Mouse (Mus musculus) kidney, embryonic 14.5 days (tissue): ENCODE results near the gene Hnrnpc. TPM values are rescaled to one million over a fixed set of nuclear protein-coding genes. Genes with fewer than 3 reads are reported as not detected.

Source experiments
- ATAC-seq: fragments of 200-750 bp; cut with Nextera tagmentation; 2 replicates; pipeline ENCODE4 v1.8.0; 2017; ENCODE audit warnings: moderate number of reproducible peaks, mild to moderate bottlenecking, moderate TSS enrichment, moderate library complexity; ENCODE audit not compliant: low FRiP score, low TSS enrichment
- H3K27ac ChIP-seq: fragments of 300-500 bp; sonication (generic); 2 replicates; pipeline ENCODE4 v1.5.1; 2014; ENCODE audit warnings: low read depth, mild to moderate bottlenecking, low read length, moderate library complexity, mixed read lengths
- H3K27me3 ChIP-seq: fragments of 300-500 bp; sonication (generic); 2 replicates; pipeline ENCODE4 v1.6.1; 2014; ENCODE audit warnings: mild to moderate bottlenecking, low read length; ENCODE audit not compliant: control insufficient read depth, insufficient read depth
- H3K36me3 ChIP-seq: fragments of 300-500 bp; sonication (generic); 2 replicates; pipeline ENCODE4 v1.6.1; 2014; ENCODE audit warnings: low read length, mixed read lengths; ENCODE audit not compliant: control insufficient read depth, insufficient read depth
- H3K4me1 ChIP-seq: fragments of 300-500 bp; sonication (generic); 2 replicates; pipeline ENCODE4 v1.6.1; 2014; ENCODE audit warnings: low read length, mixed read lengths; ENCODE audit not compliant: control insufficient read depth, insufficient read depth
- H3K4me2 ChIP-seq: fragments of 300-500 bp; sonication (generic); replicated peaks from 2 replicates; pipeline ENCODE4 v1.6.1; 2014; ENCODE audit warnings: low read depth, mild to moderate bottlenecking, low read length
- H3K4me3 ChIP-seq: fragments of 300-500 bp; sonication (generic); 2 replicates; pipeline ENCODE4 v1.5.1; 2014; ENCODE audit warnings: mild to moderate bottlenecking, low read length
- H3K9ac ChIP-seq: fragments of 300-500 bp; sonication (generic); 2 replicates; pipeline ENCODE4 v1.6.1; 2014; ENCODE audit warnings: low read depth, mild to moderate bottlenecking, low read length, moderate library complexity
- H3K9me3 ChIP-seq: fragments of 300-500 bp; sonication (generic); 2 replicates; pipeline ENCODE4 v1.6.1; 2016; ENCODE audit warnings: low read length; ENCODE audit not compliant: control insufficient read depth
- WGBS: fragments of 180-500 bp; shearing (Covaris S2); extraction: QIAGEN DNeasy Blood & Tissue Kit; methylation state at CpG from one replicate; pipeline ENCODE4 v1.1.7; 2014; 5-methylcytosine and 5-hydroxymethylcytosine counted together
- polyA plus RNA-seq: library from polyadenylated mRNA; unstranded; fragments of >200 nt; fragmentation: Nextera tagmentation; extraction: Ambion mirVana; gene quantifications from 2 replicates; pipeline ENCODE4 v1.2.1, GENCODE M21; 2014

Gene Hnrnpc
- polyA plus RNA-seq, 1 experiment from 2014 or later: 725 TPM

DNA sequence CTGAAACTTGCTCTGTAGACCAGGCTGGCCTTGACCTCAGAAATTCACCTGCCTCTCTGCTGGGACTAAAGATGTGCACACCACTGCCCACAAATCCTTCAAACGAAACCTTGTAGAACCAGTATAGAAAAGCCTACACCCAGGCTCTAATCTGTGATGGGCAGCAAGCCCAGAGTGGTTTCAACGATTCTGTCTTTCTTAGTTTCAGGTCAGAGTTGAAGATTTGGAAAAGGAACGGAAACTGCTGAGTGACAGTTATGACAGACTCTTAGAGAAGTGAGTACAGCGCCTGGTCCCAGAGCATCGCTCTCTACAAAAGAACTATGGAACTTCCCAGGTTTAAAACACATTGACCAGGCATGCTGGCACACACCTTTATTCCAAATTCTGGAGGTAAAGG lies 29.8 kb upstream of the Hnrnpc start:
- Histone ChIP-seq H3K4me2 (no peak overlapping the region), H3K27ac (no peak overlapping the region), H3K4me3 (no peak overlapping the region), H3K4me1 (no peaks in the 10 kb centered on the region), H3K36me3 (no peaks in the 10 kb centered on the region), H3K9me3 (no peaks in the 10 kb centered on the region), H3K27me3 (no peaks in the 10 kb centered on the region), H3K9ac (no peak overlapping the region)
- WGBS: 86% methylated on average over 5 of the region's 5 CpGs
- no peak for ATAC-seq

DNA sequence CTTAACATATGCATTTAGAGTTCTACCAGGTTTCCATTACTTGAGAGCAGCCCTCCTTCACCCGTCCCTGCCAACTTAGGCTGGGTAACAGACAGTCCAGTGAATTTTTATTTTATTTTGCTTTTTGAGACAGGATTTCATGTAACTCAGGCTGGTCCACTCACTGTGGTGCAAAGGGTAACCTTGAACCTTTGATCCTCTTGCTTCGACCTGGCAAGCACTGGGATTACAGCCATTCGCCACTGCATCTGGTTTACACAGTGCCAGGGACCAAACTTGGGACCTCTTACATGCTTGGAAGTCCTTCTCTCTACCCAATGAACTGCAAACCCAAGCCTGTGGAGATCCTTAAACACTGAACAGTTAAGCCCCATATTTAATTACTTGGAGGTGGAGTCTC lies 20.8 kb upstream of the Hnrnpc start:
- Histone ChIP-seq H3K4me3 (no peak overlapping the region), H3K4me1 (no peaks in the 10 kb centered on the region), H3K9me3 (no peaks in the 10 kb centered on the region), H3K27ac (no peak overlapping the region), H3K9ac (no peak overlapping the region), H3K36me3 (no peaks in the 10 kb centered on the region), H3K4me2 (no peak overlapping the region), H3K27me3 (no peaks in the 10 kb centered on the region)
- no peak for ATAC-seq
- 89% methylated on average over 3 of the region's 3 CpGs for WGBS

DNA sequence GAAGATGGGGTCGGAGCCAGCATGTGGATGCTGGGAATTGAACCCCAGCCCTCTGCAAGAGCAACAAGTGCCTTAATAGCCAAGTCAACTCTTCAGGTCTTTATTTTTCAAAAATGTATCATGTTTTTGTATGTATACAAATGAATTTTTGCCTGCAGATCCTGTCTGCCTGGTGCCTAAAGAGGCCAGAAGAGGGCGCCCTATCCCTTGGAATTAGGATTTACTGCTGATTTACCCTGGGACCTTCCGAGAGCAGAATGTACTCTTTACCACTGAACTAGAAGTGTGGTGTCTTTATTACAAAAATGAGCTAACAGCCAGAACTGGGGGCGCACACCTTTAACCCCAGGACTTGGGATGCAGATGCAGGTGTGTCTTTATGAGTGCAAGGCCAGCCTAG lies 20.1 kb upstream of the Hnrnpc start:
- no peaks in the 10 kb centered on the region for H3K36me3 ChIP-seq
- H3K9ac ChIP-seq: no peak overlapping the region
- no peaks in the 10 kb centered on the region for H3K27me3 ChIP-seq
- peaks cover 5% of the 10 kb centered on the region; the same call in 1 of the 2 replicates for H3K4me1 ChIP-seq
- no peak for ATAC-seq
- no peak overlapping the region for H3K4me2 ChIP-seq
- no peak overlapping the region for H3K27ac ChIP-seq
- 19% methylated on average over 4 of the region's 4 CpGs for WGBS
- H3K9me3 ChIP-seq: no peaks in the 10 kb centered on the region
- H3K4me3 ChIP-seq: no peak overlapping the region

DNA sequence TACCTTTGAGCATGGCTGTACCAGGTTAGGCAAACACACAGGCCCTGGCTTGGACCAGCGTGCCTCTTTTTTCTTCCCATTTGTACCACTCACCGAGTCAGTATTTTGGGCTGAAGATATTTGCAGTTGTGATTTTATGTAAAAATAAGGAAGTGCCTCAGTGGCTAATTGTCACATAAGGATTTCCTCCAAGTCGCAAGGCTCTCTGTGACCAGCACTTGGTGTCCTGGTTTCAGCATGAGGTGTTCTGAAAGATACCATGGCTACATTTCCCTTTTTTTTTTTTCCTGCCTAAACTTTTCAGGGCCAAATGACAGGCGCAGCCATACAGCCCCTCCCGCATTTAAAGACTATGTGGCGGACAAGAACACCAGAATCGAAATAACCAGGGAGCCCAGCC lies 16.3 kb upstream of the Hnrnpc start:
- ATAC-seq: no peak
- Histone ChIP-seq H3K9ac (0 out of 2 replicates have a peak overlapping the region, but pooled peaks have one; percentile 83), H3K4me2 (peak overlapping the region; percentile 99), H3K27me3 (no peaks in the 10 kb centered on the region), H3K9me3 (no peaks in the 10 kb centered on the region), H3K4me1 (peaks cover 8% of the 10 kb centered on the region; the same call in 1 of the 2 replicates), H3K4me3 (peak overlapping the region; percentile 61; the same call in 1 of the 2 replicates), H3K36me3 (no peaks in the 10 kb centered on the region), H3K27ac (no peak overlapping the region)
- 56% methylated on average over 7 of the region's 7 CpGs for WGBS

DNA sequence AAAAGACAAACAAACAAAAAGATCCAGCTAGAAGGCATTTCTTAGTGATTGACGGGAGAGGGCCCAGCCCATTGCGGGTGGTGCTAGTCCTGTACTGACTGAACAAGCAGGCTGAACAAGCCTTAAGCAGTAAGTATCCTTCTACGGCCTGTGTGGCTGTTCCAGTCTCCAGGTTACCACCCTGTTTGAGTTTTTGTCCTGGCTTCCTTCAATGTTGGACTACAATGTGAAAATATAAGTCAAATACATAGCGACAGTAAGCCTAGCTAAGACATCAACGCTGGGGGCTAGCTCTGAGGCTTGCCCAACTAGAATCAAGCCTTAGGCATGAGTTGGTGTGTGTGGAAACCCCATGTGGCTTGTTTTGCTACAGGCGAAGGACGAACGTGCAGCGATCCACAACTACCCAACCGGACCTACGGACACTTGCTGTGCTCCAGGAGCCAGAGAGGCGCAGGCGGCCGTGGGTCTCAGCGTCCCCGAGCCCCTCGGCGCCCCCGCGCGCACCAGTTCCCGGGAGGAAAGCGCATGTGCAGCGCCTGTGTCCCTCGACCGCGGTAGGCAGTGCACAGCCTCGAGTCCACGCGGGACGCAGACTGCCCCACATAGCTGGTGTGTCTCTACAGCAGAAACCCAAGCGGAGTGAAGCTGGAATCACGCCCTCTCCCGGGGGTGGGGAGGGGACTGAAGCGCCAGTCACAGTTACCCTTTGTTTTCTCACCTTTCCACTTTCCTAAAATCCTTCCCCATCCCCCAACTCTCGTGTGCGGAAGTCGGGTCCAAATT lies 15.2 kb upstream of the Hnrnpc start:
- Histone ChIP-seq H3K36me3 (no peaks in the 10 kb centered on the region), H3K9me3 (no peaks in the 10 kb centered on the region), H3K27me3 (no peaks in the 10 kb centered on the region), H3K4me2 (peak overlapping the region; percentile 99), H3K4me3 (peak overlapping the region; percentile 61), H3K9ac (peak overlapping the region; percentile 83), H3K4me1 (peaks cover 8% of the 10 kb centered on the region; the same call in 1 of the 2 replicates), H3K27ac (peak overlapping the region; percentile 78)
- WGBS: 2% methylated on average over 35 of the region's 38 CpGs
- peak; percentile 76 for ATAC-seq

DNA sequence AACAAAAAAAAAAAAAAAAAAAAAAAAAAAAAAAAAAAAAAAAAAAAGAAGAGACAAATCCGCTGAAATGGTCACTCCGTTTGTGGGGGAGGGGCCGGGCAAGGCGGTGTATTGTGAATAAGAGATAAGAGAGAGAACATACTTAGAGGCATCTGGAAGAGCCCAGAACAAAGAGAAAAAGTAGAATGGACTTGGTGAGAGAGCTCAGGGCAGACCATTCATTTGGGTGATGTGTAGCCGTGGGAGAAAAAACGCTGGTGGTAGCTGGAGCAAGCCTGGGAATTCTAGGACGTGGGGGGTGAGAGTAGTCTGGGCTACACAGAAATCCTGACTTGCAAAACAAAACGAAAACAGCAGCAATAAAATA lies 14.6 kb upstream of the Hnrnpc start:
- Histone ChIP-seq H3K4me3 (peak overlapping the region; percentile 61), H3K4me2 (peak overlapping the region; percentile 99), H3K4me1 (peaks cover 8% of the 10 kb centered on the region; the same call in 1 of the 2 replicates), H3K36me3 (no peaks in the 10 kb centered on the region), H3K27ac (no peak overlapping the region), H3K9me3 (no peaks in the 10 kb centered on the region), H3K9ac (no peak overlapping the region), H3K27me3 (no peaks in the 10 kb centered on the region)
- 30% methylated on average over 8 of the region's 8 CpGs for whole genome bisulfite sequencing
- peak; percentile 28; the same call in 1 of the 2 replicates for ATAC-seq

DNA sequence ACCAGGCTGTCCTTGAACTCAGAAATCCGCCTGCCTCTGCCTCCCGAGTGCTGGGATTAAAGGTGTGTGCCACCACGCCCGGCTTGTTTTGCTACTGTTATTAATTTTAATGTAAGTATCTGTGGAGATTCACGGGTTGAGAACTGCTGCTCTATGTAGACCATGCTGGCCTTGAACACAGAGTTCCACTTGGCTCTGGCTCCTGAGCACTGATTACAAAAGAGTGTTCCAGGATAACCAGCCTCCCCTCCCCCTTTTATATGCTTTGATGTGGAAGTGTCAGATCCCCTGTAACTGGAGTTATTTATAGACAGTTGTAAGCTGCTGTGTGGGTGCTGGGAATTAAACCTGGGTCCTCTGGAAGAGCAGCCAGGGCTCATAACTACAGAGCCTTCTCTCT lies 13.4 kb upstream of the Hnrnpc start:
- peaks cover 8% of the 10 kb centered on the region; the same call in 1 of the 2 replicates for H3K4me1 ChIP-seq
- no peak overlapping the region for H3K9ac ChIP-seq
- H3K9me3 ChIP-seq: no peaks in the 10 kb centered on the region
- ATAC-seq: no peak
- H3K4me2 ChIP-seq: no peak overlapping the region
- no peaks in the 10 kb centered on the region for H3K36me3 ChIP-seq
- no peak overlapping the region for H3K4me3 ChIP-seq
- WGBS: 94% methylated on average over 5 of the region's 5 CpGs
- H3K27ac ChIP-seq: no peak overlapping the region
- no peaks in the 10 kb centered on the region for H3K27me3 ChIP-seq

DNA sequence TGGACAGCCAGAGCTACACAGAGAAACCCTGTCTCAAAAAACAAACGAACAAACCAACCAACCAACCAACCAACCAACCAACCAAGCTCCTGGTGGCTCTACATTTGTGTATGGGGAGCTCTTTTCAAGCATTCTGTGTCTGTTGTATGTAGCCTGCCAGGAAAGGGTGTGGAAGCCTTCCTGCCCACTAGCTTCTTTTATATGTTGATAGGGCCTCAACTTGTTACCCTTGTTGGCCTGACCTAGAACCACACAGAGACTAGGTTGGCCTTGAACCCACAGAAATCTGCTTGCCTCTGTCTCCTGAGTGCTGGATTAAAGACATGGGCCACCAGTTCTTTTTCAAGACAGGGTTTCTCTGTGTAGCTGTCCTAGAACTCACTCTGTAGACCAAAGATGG lies 10.3 kb upstream of the Hnrnpc start:
- no peaks in the 10 kb centered on the region for H3K36me3 ChIP-seq
- no peaks in the 10 kb centered on the region for H3K9me3 ChIP-seq
- no peak overlapping the region for H3K9ac ChIP-seq
- no peaks in the 10 kb centered on the region for H3K27me3 ChIP-seq
- H3K4me2 ChIP-seq: no peak overlapping the region
- no peak overlapping the region for H3K27ac ChIP-seq
- ATAC-seq: no peak
- 74% methylated on average over 1 of the region's 1 CpGs for WGBS
- H3K4me1 ChIP-seq: peaks cover 6% of the 10 kb centered on the region; the same call in 1 of the 2 replicates
- H3K4me3 ChIP-seq: no peak overlapping the region

DNA sequence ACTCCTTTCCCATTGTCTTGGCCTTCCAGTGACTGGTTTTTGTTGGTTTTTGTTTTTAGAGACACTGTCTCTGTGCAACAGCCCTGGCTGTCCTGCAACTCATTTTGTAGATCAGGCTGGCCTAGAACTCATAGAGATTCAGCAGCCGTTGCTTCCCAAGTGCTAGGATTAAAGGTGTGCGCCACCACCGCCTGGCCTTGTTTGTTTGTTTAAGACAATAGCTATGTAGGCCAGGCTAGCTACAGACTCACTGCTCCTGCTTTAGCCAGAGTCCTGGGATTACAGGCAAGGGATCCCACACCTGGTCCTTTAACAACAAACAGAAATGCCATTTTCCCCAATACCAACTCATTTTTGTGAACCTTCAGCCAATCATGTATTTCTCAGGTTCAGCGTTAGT lies 6.5 kb upstream of the Hnrnpc start, which contains the start of gene Rpgrip1:
TSS of gene Rpgrip1 (plus strand) at position 359 of the 400 bp plus-strand sequence.
- Histone ChIP-seq H3K4me1 (no peaks in the 10 kb centered on the region), H3K9me3 (no peaks in the 10 kb centered on the region), H3K27ac (no peak within 1 kb of the TSS), H3K4me3 (no peak within 1 kb of the TSS), H3K27me3 (no peaks in the 10 kb centered on the region), H3K9ac (no peak within 1 kb of the TSS), H3K36me3 (no peaks in the 10 kb centered on the region), H3K4me2 (no peak within 1 kb of the TSS)
- WGBS: 93% methylated on average over 4 of the region's 4 CpGs
- no peak for ATAC-seq
